Mouse (Mus musculus) liver, embryonic 14.5 days (tissue): ENCODE measurements around the gene Rab29.

Source experiments
- CTCF ChIP-seq: IDR thresholded peaks from 2 replicates; pipeline ENCODE4 v1.5.1; 2016; ENCODE audit warnings: antibody characterized with exemption, low read depth, control low read depth
- EP300 ChIP-seq: IDR thresholded peaks from 2 replicates; pipeline ENCODE4 v1.6.1; 2016; ENCODE audit warnings: antibody characterized with exemption, low read depth

GRCm38 (mm10) chr1:131822292-131822691, 44.7 kb upstream of the Rab29 start:
- TF ChIP-seq CTCF (no peak), EP300 (no peak)
